Mouse (Mus musculus) spleen, embryonic (tissue): Measurements from ENCODE around the gene St6galnac5.
"Not testable (repeated sequence)": the region's sequence is repeated elsewhere in the genome, so short reads cannot be mapped to it uniquely, and the experiment has no call there.

Experiments used
- CTCF ChIA-PET: fragments of 350-600 bp; sonication (Branson Sonifier 250); formaldehyde crosslinking; loops from one replicate; lab custom pipeline; 2022; lab: Charles Lee

Gene St6galnac5

DNA sequence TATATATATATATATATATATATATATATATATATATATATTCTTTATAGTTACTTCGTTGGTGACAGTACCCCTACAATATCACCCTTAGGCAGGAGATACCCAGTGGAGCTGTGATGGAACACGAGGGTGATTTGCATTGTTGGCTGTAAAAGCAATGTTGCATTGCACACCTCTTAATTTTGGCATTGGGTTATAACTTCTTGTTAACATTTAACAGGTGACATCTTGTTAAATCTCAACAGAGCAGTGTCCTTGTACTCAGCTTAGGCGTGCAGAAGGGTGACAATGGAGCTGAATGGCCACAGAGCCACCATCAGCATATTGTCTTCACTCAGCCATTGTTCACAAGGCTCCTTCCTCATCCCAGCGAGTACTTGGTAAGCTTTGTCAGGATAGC is 185.8 kb downstream of the St6galnac5 start:
- CTCF ChIA-PET = interaction anchor here (1.0 kb wide), 1 partner anchor 13 kb away, joined by 3 read pairs; no protein-coding TSS in a partner anchor

DNA sequence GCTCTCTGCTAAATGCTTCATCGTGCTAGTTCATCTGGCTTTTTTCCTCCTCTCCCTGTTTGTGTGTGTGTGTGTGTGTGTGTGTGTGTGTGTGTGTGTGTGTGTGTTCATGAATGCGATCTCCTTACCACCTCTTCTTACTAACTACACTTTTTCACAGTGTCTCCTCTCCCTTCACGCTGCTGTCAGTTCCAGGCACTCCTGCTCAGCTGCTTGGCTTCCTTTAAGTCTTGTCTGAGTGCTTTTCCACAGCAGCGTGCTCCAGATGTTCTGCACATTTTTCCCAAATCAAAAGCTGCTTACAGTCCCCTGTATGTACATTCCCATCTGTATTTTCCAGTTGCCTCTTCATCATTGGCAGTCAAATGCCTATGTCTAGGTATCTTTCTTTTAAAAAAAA is 189.0 kb downstream of the St6galnac5 start:
- CTCF ChIA-PET = no interaction called here

DNA sequence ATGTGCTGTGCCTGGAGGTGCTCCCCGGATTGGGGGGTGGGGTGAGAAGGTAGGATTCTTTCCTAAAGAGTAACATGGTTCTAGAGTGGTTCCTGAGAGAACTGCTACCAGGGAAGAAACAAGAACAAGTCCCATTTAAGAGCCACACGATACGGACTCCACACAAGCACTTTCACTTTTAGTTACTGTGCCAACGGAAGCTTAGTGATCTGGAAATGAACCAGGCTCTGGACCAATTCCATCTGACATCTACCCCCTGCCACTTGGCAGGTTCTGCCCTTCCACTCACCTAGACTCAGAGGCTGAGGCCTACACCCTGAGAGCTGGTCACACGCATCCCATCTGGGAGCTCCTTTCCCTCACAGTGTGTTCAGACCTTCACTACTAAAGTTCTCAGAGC is 189.4 kb downstream of the St6galnac5 start:
- CTCF ChIA-PET = no interaction called here

DNA sequence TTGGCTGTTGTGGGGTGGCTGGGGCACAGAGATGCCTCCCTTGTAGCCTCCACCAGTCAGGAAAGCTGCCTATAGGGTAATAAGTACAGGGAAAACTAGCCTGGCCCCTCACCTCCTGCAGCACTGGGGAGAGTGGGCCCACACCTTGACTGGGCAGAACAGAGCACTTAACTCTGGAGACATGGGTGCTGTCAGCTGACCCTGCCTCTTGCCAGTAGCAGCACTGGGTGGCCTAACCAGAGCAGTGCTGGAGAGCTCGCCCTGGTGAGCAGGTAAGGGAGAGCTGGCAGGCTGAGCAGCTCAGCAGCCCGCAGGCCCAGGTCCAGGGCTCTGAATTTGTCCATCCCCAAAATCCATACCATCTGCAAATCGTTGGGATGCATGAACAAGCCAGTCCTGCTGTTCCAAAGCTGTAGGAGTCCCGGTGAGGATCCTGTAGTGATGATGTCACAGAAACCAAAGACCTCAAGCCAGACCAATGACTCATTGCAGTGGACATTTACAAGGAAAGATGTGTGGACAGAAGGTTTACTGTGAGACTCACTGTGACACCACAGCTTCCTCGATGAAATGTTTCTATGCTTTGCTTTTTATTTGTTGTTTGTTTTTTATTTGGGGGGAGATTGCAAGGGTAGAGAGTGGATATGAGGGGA is 193.6 kb downstream of the St6galnac5 start:
- CTCF ChIA-PET = not testable (repeated sequence)

DNA sequence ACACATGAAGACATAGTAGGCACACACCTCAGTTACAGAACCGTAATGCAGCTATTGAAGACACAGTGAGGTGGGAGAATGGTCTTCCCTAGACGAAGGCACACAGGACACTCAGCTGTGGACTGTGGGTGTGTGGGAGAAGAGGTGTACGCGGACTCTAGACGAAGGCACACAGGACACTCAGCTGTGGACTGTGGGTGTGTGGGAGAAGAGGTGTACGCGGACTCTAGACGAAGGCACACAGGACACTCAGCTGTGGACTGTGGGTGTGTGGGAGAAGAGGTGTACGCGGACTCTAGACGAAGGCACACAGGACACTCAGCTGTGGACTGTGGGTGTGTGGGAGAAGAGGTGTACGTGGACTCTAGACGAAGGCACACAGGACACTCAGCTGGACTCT is 197.7 kb downstream of the St6galnac5 start:
- CTCF ChIA-PET = interaction anchor here (0.6 kb wide), 1 partner anchor 106 kb away, joined by 4 read pairs; no protein-coding TSS in a partner anchor

DNA sequence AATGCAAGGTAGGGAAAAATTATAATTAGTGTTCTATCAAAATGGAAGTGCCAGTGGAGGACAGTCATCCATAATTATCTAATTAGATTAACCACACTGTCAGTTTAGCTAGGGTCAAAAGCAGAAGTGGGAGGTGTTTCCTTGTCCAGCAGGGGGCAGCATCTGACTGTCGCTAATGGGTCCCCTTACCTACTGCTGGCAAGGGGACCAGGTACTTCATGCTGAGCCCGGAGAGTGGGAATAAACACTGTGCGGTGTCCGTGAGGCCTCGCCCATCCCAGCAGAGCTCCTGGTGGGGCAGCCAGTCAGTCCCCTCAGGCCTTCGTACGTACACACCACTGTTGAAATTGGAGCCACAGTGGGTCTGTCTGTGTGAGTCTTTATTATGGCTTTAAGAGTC is 198.3 kb downstream of the St6galnac5 start:
- CTCF ChIA-PET = interaction anchor here (0.6 to 1.3 kb wide), 3 partner anchors 12 to 203 kb away, joined by 3 to 4 read pairs (median 3); no protein-coding TSS in a partner anchor

DNA sequence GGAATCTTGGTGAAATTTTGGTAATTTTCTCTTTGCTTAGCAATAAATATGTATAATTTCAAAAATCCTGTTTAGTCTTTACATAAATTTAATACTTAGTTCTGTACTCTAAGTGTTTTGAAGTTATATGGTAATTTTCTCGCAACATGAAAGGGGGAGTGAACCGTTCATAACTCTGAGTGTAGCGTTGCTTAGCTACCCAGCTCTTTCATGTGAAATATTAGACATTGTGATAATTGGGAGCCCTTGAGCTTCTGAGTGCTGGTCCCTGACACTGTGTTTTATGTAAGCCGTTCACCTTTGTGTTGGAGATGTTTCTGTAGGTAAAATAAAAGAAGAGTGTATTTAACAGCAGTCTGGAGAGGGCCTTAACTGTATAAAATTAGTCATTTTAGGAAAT is 202.2 kb downstream of the St6galnac5 start:
- CTCF ChIA-PET = no interaction called here

DNA sequence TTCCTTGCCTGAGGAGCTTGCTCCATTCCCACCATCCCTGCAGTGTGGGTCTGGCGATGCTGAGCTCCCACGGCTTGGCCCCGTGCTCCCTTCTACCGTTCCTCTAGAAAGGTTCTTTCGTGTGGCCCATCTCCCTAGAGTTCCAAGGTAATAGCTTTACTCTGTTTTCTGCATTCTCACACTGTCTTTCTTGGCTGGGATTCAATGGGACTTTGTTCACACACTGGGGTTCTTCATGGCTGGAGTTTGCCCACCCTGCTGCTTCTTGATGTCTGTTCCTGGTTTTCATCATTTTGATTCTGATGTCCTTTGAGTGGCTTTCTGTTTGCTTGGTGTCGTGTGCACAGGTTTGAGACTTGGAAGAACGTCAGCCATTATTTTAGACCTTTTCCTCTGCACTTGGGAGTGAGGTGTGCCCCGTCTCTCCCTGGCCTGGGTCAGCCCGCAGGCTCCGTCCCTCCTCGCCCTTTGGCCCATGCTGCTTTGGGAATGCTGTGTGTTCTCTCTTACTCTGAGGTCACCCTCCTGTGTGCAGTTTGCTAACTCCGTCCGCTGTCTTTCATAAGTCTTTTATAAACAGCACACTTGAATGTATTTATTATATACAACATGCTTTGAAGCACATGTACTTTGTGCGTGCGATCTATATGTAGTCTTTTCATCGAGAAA is 205.0 kb downstream of the St6galnac5 start:
- CTCF ChIA-PET = no interaction called here

DNA sequence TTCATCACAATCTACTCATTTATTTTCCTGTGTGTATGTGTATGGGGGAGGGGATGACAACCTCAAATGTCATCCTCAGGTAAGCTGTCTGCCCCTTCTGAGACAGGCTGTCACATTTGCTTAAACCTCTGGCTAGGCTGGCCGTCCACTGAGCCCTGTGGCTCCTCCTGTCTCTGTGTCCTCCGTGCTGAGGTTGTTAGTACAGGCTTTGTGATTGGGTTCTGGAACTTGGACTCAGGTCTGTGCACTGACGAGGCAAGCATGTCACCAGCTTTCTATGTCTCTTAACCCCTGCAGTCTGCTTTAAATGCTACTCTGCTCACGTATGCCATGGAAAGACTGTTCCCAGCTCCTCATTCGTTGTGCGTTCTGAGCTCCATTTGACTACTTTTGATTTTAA is 205.7 kb downstream of the St6galnac5 start:
- CTCF ChIA-PET = no interaction called here

DNA sequence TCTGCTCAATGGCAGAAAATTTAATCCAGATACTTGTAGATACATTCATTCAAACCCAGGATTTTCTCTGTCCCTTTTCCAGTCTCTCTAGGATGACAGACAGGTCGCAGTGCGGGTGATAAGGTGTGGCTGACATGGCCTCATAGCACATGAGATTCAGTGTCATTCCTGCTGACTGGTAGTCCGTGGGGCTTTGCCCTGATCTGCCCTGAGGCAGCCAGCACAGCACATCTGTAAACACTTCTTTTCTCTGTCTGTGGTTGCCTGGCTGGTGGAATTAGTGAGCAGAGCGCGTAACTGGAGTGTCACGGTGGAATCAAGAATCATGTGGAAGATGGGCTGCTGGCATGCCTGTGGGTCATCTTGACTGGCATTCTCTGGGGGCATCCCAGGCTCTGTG is 212.0 kb downstream of the St6galnac5 start:
- CTCF ChIA-PET = no interaction called here

DNA sequence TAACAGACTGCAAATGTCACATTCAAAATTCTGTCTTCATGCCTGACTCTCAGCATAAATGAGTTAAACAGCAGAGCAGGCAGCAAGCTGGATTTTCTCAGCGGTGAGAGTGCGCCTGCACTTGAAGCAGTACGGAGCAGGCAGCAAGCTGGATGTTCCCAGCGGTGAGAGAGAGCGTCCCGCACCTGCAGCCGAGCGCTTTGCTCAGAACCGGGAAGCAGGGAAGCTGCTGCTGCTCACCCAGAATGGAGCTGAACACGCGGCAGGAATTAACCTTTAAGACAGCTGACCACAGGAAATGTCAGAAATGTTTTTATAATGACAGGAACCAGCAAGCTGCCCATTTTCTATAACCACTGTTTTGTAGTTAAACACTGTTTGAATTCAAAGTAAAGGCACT is 214.6 kb downstream of the St6galnac5 start:
- CTCF ChIA-PET = no interaction called here
